Mouse (Mus musculus) ES-Bruce4 (cell line): Measurements from ENCODE around the gene Gm3468. TPM values are rescaled to one million over a fixed set of nuclear protein-coding genes. Genes with fewer than 3 reads are reported as not detected.
"Not testable (repeated sequence)": the region's sequence is repeated elsewhere in the genome, so short reads cannot be mapped to it uniquely, and the experiment has no call there.

Experiments used
- H3K27ac ChIP-seq: 2 replicates; pipeline ENCODE4 v1.5.1; 2012; ENCODE audit warnings: low read length, inconsistent platforms; ENCODE audit not compliant: insufficient read depth
- H3K27me3 ChIP-seq: 2 replicates; pipeline ENCODE4 v1.6.1; 2012; ENCODE audit warnings: mild to moderate bottlenecking, low read length, inconsistent platforms; ENCODE audit not compliant: control insufficient read depth, poor library complexity, insufficient read depth, severe bottlenecking
- H3K36me3 ChIP-seq: 2 replicates; pipeline ENCODE4 v1.6.1; 2012; ENCODE audit warnings: inconsistent platforms, mild to moderate bottlenecking, low read length, moderate library complexity; ENCODE audit not compliant: control insufficient read depth, poor library complexity, insufficient read depth, severe bottlenecking
- H3K4me1 ChIP-seq: one replicate; pipeline ENCODE4 v1.8.1; 2011; ENCODE audit warnings: low read length; ENCODE audit not compliant: control insufficient read depth, insufficient read depth
- H3K4me3 ChIP-seq: 2 replicates; pipeline ENCODE4 v1.5.1; 2011; ENCODE audit warnings: low read depth, mild to moderate bottlenecking, low read length
- H3K9ac ChIP-seq: 2 replicates; pipeline ENCODE4 v1.6.1; 2012; ENCODE audit warnings: low read depth, mild to moderate bottlenecking, inconsistent platforms; ENCODE audit not compliant: poor library complexity, severe bottlenecking
- H3K9me3 ChIP-seq: replicated peaks from 2 replicates; pipeline ENCODE4 v1.6.1; 2012; ENCODE audit warnings: mild to moderate bottlenecking, low read length, inconsistent platforms; ENCODE audit not compliant: control insufficient read depth, poor library complexity, insufficient read depth, severe bottlenecking
- CTCF ChIP-seq: IDR thresholded peaks from one replicate; pipeline ENCODE4 v1.8.1; 2011; ENCODE audit warnings: low read depth, low read length
- polyA plus RNA-seq: library from polyadenylated mRNA; stranded (reverse); fragments of >200 nt; gene quantifications from 2 replicates; pipeline ENCODE4 v1.2.4, GENCODE M21; 2011; ENCODE audit warnings: low read depth; ENCODE audit not compliant: missing spikeins, insufficient read depth, insufficient read length

The Gm3468 gene
- 1.0 and 1.4 TPM in 2 replicates for polyA plus RNA-seq

DNA sequence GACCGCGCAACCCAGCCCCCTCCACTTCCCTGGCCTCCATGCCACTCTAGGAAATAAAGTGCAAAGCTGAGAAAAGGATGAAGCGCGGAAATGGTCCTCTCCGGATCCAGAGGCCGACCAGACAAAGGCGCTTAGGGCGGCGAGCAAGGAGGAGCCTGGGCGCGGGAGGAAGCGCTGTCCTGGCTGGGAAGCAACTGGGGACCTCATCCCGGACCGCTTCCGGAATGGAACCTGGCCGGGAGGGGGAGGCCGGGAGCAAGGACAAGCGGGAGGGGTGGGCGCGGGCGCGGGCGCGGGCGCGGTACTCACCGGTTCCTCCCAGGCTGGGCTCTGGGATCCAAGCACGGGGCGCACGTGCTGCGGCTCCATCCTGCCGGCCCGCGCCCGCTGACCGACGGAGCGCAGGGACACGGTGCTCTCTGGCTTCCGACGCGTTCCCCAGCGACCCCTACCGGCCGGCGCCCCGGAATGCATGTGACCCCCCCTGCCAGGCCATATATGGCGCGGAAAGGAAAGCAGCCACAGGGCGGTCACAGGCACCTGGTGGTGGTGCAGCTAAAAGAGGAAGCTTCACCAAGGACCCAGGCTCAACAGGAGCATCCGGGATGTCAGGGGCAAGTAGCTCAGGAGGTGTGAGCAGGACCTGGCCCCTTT is at the start of gene Gm3468:
Gm3468 (minus strand) TSS at position 394 of the 654 bp plus-strand sequence.
- TF ChIP-seq CTCF = peak; percentile 27
- Histone ChIP-seq H3K4me3 (peak within 1 kb of the TSS; percentile 61), H3K9ac (peak within 1 kb of the TSS; percentile 35; the same call in 1 of the 2 replicates)
- not testable (repeated sequence) for H3K4me1 ChIP-seq, H3K9me3 ChIP-seq, H3K27ac ChIP-seq, H3K36me3 ChIP-seq, H3K27me3 ChIP-seq

DNA sequence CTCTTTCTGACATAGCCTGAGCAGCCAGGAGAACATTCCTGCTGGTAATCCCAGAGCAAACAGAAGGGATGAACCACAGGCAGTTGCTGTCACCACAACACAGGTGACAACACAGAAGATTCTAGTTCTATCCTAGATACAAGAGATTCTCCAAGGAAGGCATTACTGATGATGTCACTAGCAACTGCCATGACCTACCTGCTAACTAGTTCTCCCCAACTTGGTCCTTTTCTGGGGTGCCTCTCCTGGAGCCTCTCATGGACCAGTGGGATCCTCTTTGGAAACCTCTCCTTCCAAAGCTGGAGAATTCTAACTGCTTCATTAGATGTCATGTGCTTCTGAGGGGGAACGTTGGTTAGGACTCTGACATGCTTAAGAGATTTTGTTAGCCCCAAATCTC is 17.2 kb upstream of the Gm3468 start, which contains the start of gene Gm3476:
Gm3476 (minus strand) TSS at position 101 of the 400 bp plus-strand sequence.
- H3K27me3 ChIP-seq, H3K4me3 ChIP-seq, H3K9ac ChIP-seq, H3K27ac ChIP-seq, H3K4me1 ChIP-seq, H3K9me3 ChIP-seq, H3K36me3 ChIP-seq: not testable (repeated sequence)

DNA sequence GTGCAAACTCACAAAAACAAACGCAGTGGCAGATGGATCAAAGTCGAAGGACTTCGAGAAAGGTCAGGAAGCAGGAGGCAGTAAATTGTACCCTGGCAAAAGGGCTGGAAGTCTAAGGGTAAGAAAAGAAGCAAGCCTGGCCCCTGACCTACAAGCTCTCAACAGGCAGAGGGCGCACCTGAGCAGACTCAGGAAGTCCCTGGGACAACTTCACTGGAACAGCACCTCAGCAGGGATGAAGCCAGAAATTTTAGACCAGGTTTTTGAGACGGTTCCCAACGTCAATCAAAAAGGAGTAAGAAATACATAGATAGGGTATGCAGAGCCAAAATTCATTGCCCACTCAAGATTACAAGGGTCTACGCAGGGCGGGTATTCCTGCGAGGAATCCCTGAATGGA is 965 bp downstream of the Gm3468 start:
- not testable (repeated sequence) for H3K9ac ChIP-seq, H3K36me3 ChIP-seq, H3K27me3 ChIP-seq, H3K9me3 ChIP-seq, H3K27ac ChIP-seq, H3K4me1 ChIP-seq, H3K4me3 ChIP-seq

DNA sequence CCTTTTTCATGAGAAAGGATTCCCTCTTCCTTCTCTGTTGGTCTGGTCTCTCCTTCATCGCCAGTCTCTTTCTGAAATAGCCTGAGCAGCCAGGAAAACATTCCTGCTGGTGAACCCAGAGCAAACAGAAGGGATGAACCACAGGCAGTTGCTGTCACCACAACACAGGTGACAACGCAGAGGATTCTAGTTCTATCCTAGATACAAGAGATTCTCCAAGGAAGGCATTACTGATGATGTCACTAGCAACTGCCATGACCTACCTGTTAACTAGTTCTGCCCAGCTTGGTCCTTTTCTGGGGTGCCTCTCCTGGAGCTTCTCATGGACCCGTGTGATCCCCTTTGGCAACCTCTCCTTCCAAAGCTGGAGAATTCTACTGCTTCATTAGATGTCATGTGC is 14.6 kb downstream of the Gm3468 start, which contains the start of gene Gm8206:
Gm8206 (minus strand) TSS at position 101 of the 400 bp plus-strand sequence.
- H3K9me3 ChIP-seq, H3K9ac ChIP-seq, H3K36me3 ChIP-seq, H3K4me3 ChIP-seq, H3K27ac ChIP-seq, H3K4me1 ChIP-seq, H3K27me3 ChIP-seq: not testable (repeated sequence)

- not testable (repeated sequence) for H3K9me3 ChIP-seq, H3K4me1 ChIP-seq, H3K9ac ChIP-seq, H3K4me3 ChIP-seq, H3K36me3 ChIP-seq, H3K27me3 ChIP-seq, H3K27ac ChIP-seq
Measured at GRCm38 (mm10) chr14:6058167-6058566, 50.3 kb downstream of the Gm3468 start, which contains the start of gene Gm6337. Gm6337 (minus strand) TSS chr14:6058267.

Other genes starting within 250 kb of the Gm3468 start
- gene Gm8237, start 228.3 kb downstream of the Gm3468 start, polyA plus RNA-seq = 0.93 TPM in 1 of 2 replicates, not detected in the other
- 0.36 TPM in 1 of 2 replicates, not detected in the other for gene Gm3248, start 146.9 kb downstream of the Gm3468 start, polyA plus RNA-seq
- gene Gm3453, start 129.5 kb downstream of the Gm3468 start, polyA plus RNA-seq = not detected in 2 replicates
- not detected in 2 replicates for gene Gm6337, start 50.4 kb downstream of the Gm3468 start, polyA plus RNA-seq
- 0.90 and 2.8 TPM in 2 replicates for gene Gm8206, start 14.7 kb downstream of the Gm3468 start, polyA plus RNA-seq
- not detected in 2 replicates for gene Gm3476, start 17.1 kb upstream of the Gm3468 start, polyA plus RNA-seq
- gene Gm21560, start 110.6 kb upstream of the Gm3468 start, polyA plus RNA-seq = not detected in 2 replicates
- 0.64 and 1.7 TPM in 2 replicates for gene Gm3411, start 178.6 kb upstream of the Gm3468 start, polyA plus RNA-seq
- not detected in 2 replicates for gene Gm21103, start 196.2 kb upstream of the Gm3468 start, polyA plus RNA-seq
- not detected in 2 replicates for gene Gm3618, start 235.0 kb upstream of the Gm3468 start, polyA plus RNA-seq